ENCODE assay signal across 18 mouse cellular contexts in genomic region chr10:116931497-116932179, GRCm38 (mm10). TPM values are rescaled to one million over a fixed set of nuclear protein-coding genes. Genes with fewer than 3 reads are reported as not detected.
DNase-seq lines count a peak whose midpoint lies in the region; ATAC-seq and TF ChIP-seq lines count a peak whose summit lies in the region.
"Had no signal": no experiment of that assay in that cellular context is flagged by ENCODE, and none has a peak within 500 bp of the region (broad histone marks: within the 10 kb centered on the region; RNA-seq: fewer than 3 reads in every experiment).

No protein-coding gene starts in this region.

- H3K4me3 ChIP-seq in spleen, adult 2 months (ENCODE audit: extremely low read depth, insufficient read depth, insufficient read length), result peak overlapping the region; percentile 29
- no peak overlapping the region for H3K4me3 ChIP-seq in kidney, embryonic 15.5 days (replicated peaks)
- H3K4me3 ChIP-seq: neural tube, embryonic 12.5 days had no signal

- H3K27ac ChIP-seq in spleen, adult 2 months (ENCODE audit: insufficient read depth, low read length), result peak overlapping the region; percentile 94
- H3K27ac ChIP-seq in kidney, embryonic 15.5 days, result no peak overlapping the region
- H3K27ac ChIP-seq: hindbrain, postnatal 0 days; neural tube, embryonic 12.5 days had no signal

- H3K4me1 ChIP-seq in spleen, adult 2 months (ENCODE audit: control insufficient read depth, insufficient read depth, insufficient read length), result peaks cover 25% of the 10 kb centered on the region
- H3K4me1 ChIP-seq in kidney, embryonic 15.5 days, result 0 out of 2 replicates have a peak, but pooled peaks cover 5% of the 10 kb centered on the region

- peak; percentile 22 to 43 for DNase-seq in cerebellum, postnatal 25 days
- no peak for DNase-seq in cerebellum, postnatal 10 days
- no peak for DNase-seq in spleen, adult 2 months (ENCODE audit: low read depth in 1 of 2, low spot score in 2 of 2)
- no peak for DNase-seq in spleen, postnatal 4 days (ENCODE audit: low spot score in 2 of 2)
- DNase-seq in layer of hippocampus, adult 8-10 months (ENCODE audit: low spot score in 2 of 2), result no peak
- no peak for DNase-seq in T-cell, adult 2 months (ENCODE audit: low spot score)
- DNase-seq: cerebellum, adult 9-11 months; kidney, postnatal 10 days; lung, adult 18-20 months; right cerebral cortex, postnatal 25 days had no signal

- no peak for TF ChIP-seq CTCF in spleen, adult 2 months (IDR thresholded peaks at IDR 0.05; ENCODE audit: extremely low read depth, insufficient read depth, insufficient read length, insufficient replicate concordance)

- no peak for TF ChIP-seq POLR2A in spleen, adult 2 months (IDR thresholded peaks at IDR 0.05; ENCODE audit: low read depth, low read length)

- no peaks in the 10 kb centered on the region; the same call in 1 of the 2 replicates for H3K36me3 ChIP-seq in spleen, adult 2 months (ENCODE audit: control insufficient read depth, insufficient read depth, low read length)
- peaks cover 82% of the 10 kb centered on the region for H3K36me3 ChIP-seq in kidney, embryonic 15.5 days

- peak; percentile 62 for ATAC-seq in common myeloid progenitor, adult 5-6 weeks (replicated peaks; ENCODE audit: low read depth, poor library complexity, severe bottlenecking)
- no peak for ATAC-seq in kidney, embryonic 15.5 days (replicated peaks; ENCODE audit: low FRiP score)
- ATAC-seq: hindbrain, postnatal 0 days had no signal

- 51% methylated on average over 15 of the region's 15 CpGs for WGBS in spleen, adult 2 months
- WGBS in kidney, embryonic 15.5 days, result 72% methylated on average over 15 of the region's 15 CpGs

- no peaks in the 10 kb centered on the region for H3K27me3 ChIP-seq in spleen, adult 2 months (ENCODE audit: control insufficient read depth, insufficient read depth, low read length)
- no peaks in the 10 kb centered on the region for H3K27me3 ChIP-seq in kidney, embryonic 15.5 days
- H3K27me3 ChIP-seq: neural tube, embryonic 12.5 days had no signal

- H3K9ac ChIP-seq in kidney, embryonic 15.5 days, result no peak overlapping the region
- H3K9ac ChIP-seq: neural tube, embryonic 12.5 days had no signal

- no peaks in the 10 kb centered on the region for H3K9me3 ChIP-seq in kidney, embryonic 15.5 days (replicated peaks)
- H3K9me3 ChIP-seq: neural tube, embryonic 12.5 days had no signal

- H3K4me2 ChIP-seq in kidney, embryonic 15.5 days, result no peak overlapping the region
- H3K4me2 ChIP-seq: neural tube, embryonic 12.5 days had no signal

RNA-seq across cellular contexts. Expression of gene Rab3ip, which starts 18.9 kb away (rescaled TPM):
- 34.3 and 69.3 TPM in 2 replicates for polyA plus RNA-seq in spleen, adult 2 months (2012; rRNA removed)
- total RNA-seq in common myeloid progenitor, adult 5-6 weeks (2017), result 8.2 and 14.3 TPM in 2 replicates
- 114 and 121 TPM in 2 replicates for polyA plus RNA-seq in kidney, embryonic 15.5 days (2015; fragmentation: Nextera tagmentation; extraction: Ambion mirVana)
- total RNA-seq in layer of hippocampus, adult 8-10 months (2022), result 10 to 100 TPM; 47.1 to 62.3 (median 58.9) TPM

RNA-seq across cellular contexts. Expression of gene Myrfl, which starts 34.9 kb away (rescaled TPM):
- 0.02 TPM in 1 of 2 replicates, not detected in the other for polyA plus RNA-seq in spleen, adult 2 months (2012; rRNA removed)
- total RNA-seq in common myeloid progenitor, adult 5-6 weeks (2017), result 0.24 TPM in 1 of 2 replicates, not detected in the other
- 0.16 and 0.23 TPM in 2 replicates for polyA plus RNA-seq in kidney, embryonic 15.5 days (2015; fragmentation: Nextera tagmentation; extraction: Ambion mirVana)
- under 1 TPM in 2 of 4 experiments, not detected in 2; 0.14 to 0.47 TPM for total RNA-seq in layer of hippocampus, adult 8-10 months (2022)
- total RNA-seq: hindbrain, postnatal 0 days; megakaryocyte-erythroid progenitor cell, adult 5-6 weeks had no signal

RNA-seq across cellular contexts. Expression of gene Gm10271, which starts 40.8 kb away (rescaled TPM):
- polyA plus RNA-seq in spleen, adult 2 months (2012; rRNA removed), result not detected in 2 replicates
- total RNA-seq in common myeloid progenitor, adult 5-6 weeks (2017), result not detected in 2 replicates
- not detected in 2 replicates for polyA plus RNA-seq in kidney, embryonic 15.5 days (2015; fragmentation: Nextera tagmentation; extraction: Ambion mirVana)
- not detected for total RNA-seq in layer of hippocampus, adult 8-10 months (2022)
- total RNA-seq: hindbrain, postnatal 0 days; left cerebral cortex, postnatal 25 days; megakaryocyte-erythroid progenitor cell, adult 5-6 weeks had no signal
- polyA plus RNA-seq: frontal cortex, adult 2 months; heart, embryonic 16.5 days; hindbrain, postnatal 0 days; neural tube, embryonic 12.5 days had no signal

RNA-seq across cellular contexts. Expression of gene Best3, which starts 54.5 kb away (rescaled TPM):
- polyA plus RNA-seq in spleen, adult 2 months (2012; rRNA removed), result 0.07 and 0.09 TPM in 2 replicates
- not detected in 2 replicates for total RNA-seq in common myeloid progenitor, adult 5-6 weeks (2017)
- 0.30 and 0.44 TPM in 2 replicates for polyA plus RNA-seq in kidney, embryonic 15.5 days (2015; fragmentation: Nextera tagmentation; extraction: Ambion mirVana)
- 1 to 10 TPM; 1.5 to 2.8 (median 2.5) TPM for total RNA-seq in layer of hippocampus, adult 8-10 months (2022)
- total RNA-seq: megakaryocyte-erythroid progenitor cell, adult 5-6 weeks had no signal

Comparison
In these comparisons a context has a peak if more than half of its experiments do, and no peak if none do; other contexts are left out.
1. DNase-seq: peak in cerebellum, postnatal 25 days (2 of 2); none in cerebellum, postnatal 10 days (0 of 2), spleen, adult 2 months (0 of 2), spleen, postnatal 4 days (0 of 2), layer of hippocampus, adult 8-10 months (0 of 2) and T-cell, adult 2 months (single experiment).